Mouse (Mus musculus) embryonic facial prominence, embryonic 13.5 days (tissue): ENCODE results near the gene Slc5a9. TPM values are rescaled to one million over a fixed set of nuclear protein-coding genes. Genes with fewer than 3 reads are reported as not detected.
"Not testable (repeated sequence)": the region's sequence is repeated elsewhere in the genome, so short reads cannot be mapped to it uniquely, and the experiment has no call there.

ENCODE experiments used
- ATAC-seq: fragments of 200-750 bp; cut with Nextera tagmentation; 2 replicates; pipeline ENCODE4 v1.8.0; 2017; ENCODE audit warnings: low read depth; ENCODE audit not compliant: insufficient number of reproducible peaks, insufficient read depth, low FRiP score, low TSS enrichment
- H3K27ac ChIP-seq: fragments of 300-500 bp; sonication (generic); 2 replicates; pipeline ENCODE4 v1.5.1; 2015; ENCODE audit warnings: moderate library complexity, mild to moderate bottlenecking, inconsistent platforms
- H3K27me3 ChIP-seq: fragments of 300-500 bp; sonication (generic); 2 replicates; pipeline ENCODE4 v1.6.1; 2015; ENCODE audit warnings: mild to moderate bottlenecking, inconsistent platforms
- H3K36me3 ChIP-seq: fragments of 300-500 bp; sonication (generic); 2 replicates; pipeline ENCODE4 v1.6.1; 2015; ENCODE audit warnings: mild to moderate bottlenecking, inconsistent platforms
- H3K4me1 ChIP-seq: fragments of 300-500 bp; sonication (generic); 2 replicates; pipeline ENCODE4 v1.6.1; 2015; ENCODE audit warnings: inconsistent platforms
- H3K4me2 ChIP-seq: fragments of 300-500 bp; sonication (generic); 2 replicates; pipeline ENCODE4 v1.6.1; 2015; ENCODE audit warnings: moderate library complexity, mild to moderate bottlenecking, inconsistent platforms
- H3K4me3 ChIP-seq: fragments of 300-500 bp; sonication (generic); 2 replicates; pipeline ENCODE4 v1.5.1; 2015; ENCODE audit warnings: mild to moderate bottlenecking, inconsistent platforms
- H3K9ac ChIP-seq: fragments of 300-500 bp; sonication (generic); 2 replicates; pipeline ENCODE4 v1.6.1; 2015; ENCODE audit warnings: mild to moderate bottlenecking, inconsistent platforms
- H3K9me3 ChIP-seq: fragments of 300-500 bp; sonication (generic); 2 replicates; pipeline ENCODE4 v1.6.1; 2016; ENCODE audit warnings: inconsistent platforms
- WGBS: fragments of 180-500 bp; shearing (Covaris S2); methylation state at CpG from one replicate; pipeline ENCODE4 v1.1.7; 2015; ENCODE audit warnings: mixed read lengths; 5-methylcytosine and 5-hydroxymethylcytosine counted together
- polyA plus RNA-seq: library from polyadenylated mRNA; unstranded; fragments of >200 nt; fragmentation: Nextera tagmentation; extraction: Ambion mirVana; gene quantifications from 2 replicates; pipeline ENCODE4 v1.2.1, GENCODE M21; 2015

The Slc5a9 gene
- polyA plus RNA-seq, result 0.63 and 1.6 TPM in 2 replicates

GRCm38 (mm10) chr4:111902775-111903174 lies at the start of gene Slc5a9:
TSS of gene Slc5a9 (minus strand) at chr4:111902918.
- Histone ChIP-seq H3K36me3 (no peaks in the 10 kb centered on the region), H3K4me3 (no peak within 1 kb of the TSS), H3K4me1 (no peaks in the 10 kb centered on the region), H3K9ac (no peak within 1 kb of the TSS), H3K27me3 (no peaks in the 10 kb centered on the region), H3K27ac (no peak within 1 kb of the TSS), H3K9me3 (no peaks in the 10 kb centered on the region), H3K4me2 (no peak within 1 kb of the TSS)
- peak; percentile 44; the same call in 1 of the 2 replicates for ATAC-seq

- H3K4me2 ChIP-seq, result no peak within 1 kb of the TSS
- H3K9me3 ChIP-seq, result no peaks in the 10 kb centered on the region
- ATAC-seq, result no peak
- no peak within 1 kb of the TSS for H3K4me3 ChIP-seq
- no peaks in the 10 kb centered on the region for H3K27me3 ChIP-seq
- H3K27ac ChIP-seq, result no peak within 1 kb of the TSS
- no peak within 1 kb of the TSS for H3K9ac ChIP-seq
- H3K4me1 ChIP-seq, result no peaks in the 10 kb centered on the region
- WGBS, result 86% methylated on average over 1 of the region's 1 CpGs
- H3K36me3 ChIP-seq, result no peaks in the 10 kb centered on the region
Measured at GRCm38 (mm10) chr4:111919092-111919491, 16.4 kb upstream of the Slc5a9 start, which contains the start of gene Skint8. TSS of gene Skint8 (plus strand) at chr4:111919392.

GRCm38 (mm10) chr4:111907926-111908325 lies 5.2 kb upstream of the Slc5a9 start:
- no peak overlapping the region for H3K9ac ChIP-seq
- H3K4me1 ChIP-seq, result no peaks in the 10 kb centered on the region
- no peaks in the 10 kb centered on the region for H3K36me3 ChIP-seq
- H3K27me3 ChIP-seq, result no peaks in the 10 kb centered on the region
- no peak for ATAC-seq
- no peak overlapping the region for H3K4me2 ChIP-seq
- no peak overlapping the region for H3K27ac ChIP-seq
- 39% methylated on average over 2 of the region's 2 CpGs for WGBS
- no peak overlapping the region for H3K4me3 ChIP-seq
- no peaks in the 10 kb centered on the region for H3K9me3 ChIP-seq

GRCm38 (mm10) chr4:111901473-111901872 lies 1.2 kb downstream of the Slc5a9 start:
- Histone ChIP-seq H3K27ac (no peak overlapping the region), H3K27me3 (no peaks in the 10 kb centered on the region), H3K4me3 (no peak overlapping the region), H3K4me1 (no peaks in the 10 kb centered on the region), H3K9me3 (no peaks in the 10 kb centered on the region), H3K9ac (no peak overlapping the region), H3K36me3 (no peaks in the 10 kb centered on the region), H3K4me2 (no peak overlapping the region)
- 65% methylated on average over 1 of the region's 1 CpGs for WGBS
- ATAC-seq, result no peak

GRCm38 (mm10) chr4:111900491-111900890 lies 2.2 kb downstream of the Slc5a9 start:
- not testable (repeated sequence) for H3K4me2 ChIP-seq, H3K36me3 ChIP-seq, H3K27ac ChIP-seq, ATAC-seq, H3K27me3 ChIP-seq, H3K4me3 ChIP-seq, H3K9ac ChIP-seq, H3K9me3 ChIP-seq, H3K4me1 ChIP-seq
- WGBS, result 76% methylated on average over 1 of the region's 1 CpGs

- H3K27ac ChIP-seq, result no peak overlapping the region
- no peak for ATAC-seq
- no peak overlapping the region for H3K9ac ChIP-seq
- no peaks in the 10 kb centered on the region for H3K4me1 ChIP-seq
- no peaks in the 10 kb centered on the region for H3K36me3 ChIP-seq
- H3K27me3 ChIP-seq, result no peaks in the 10 kb centered on the region
- H3K9me3 ChIP-seq, result no peaks in the 10 kb centered on the region
- no peak overlapping the region for H3K4me3 ChIP-seq
- H3K4me2 ChIP-seq, result no peak overlapping the region
- 65% methylated on average over 4 of the region's 4 CpGs for WGBS
Measured at GRCm38 (mm10) chr4:111898566-111898965, 4.2 kb downstream of the Slc5a9 start.

- Histone ChIP-seq H3K9ac (no peak overlapping the region), H3K4me1 (no peaks in the 10 kb centered on the region), H3K27me3 (no peaks in the 10 kb centered on the region), H3K4me3 (no peak overlapping the region), H3K27ac (no peak overlapping the region), H3K4me2 (no peak overlapping the region), H3K9me3 (no peaks in the 10 kb centered on the region), H3K36me3 (no peaks in the 10 kb centered on the region)
- WGBS, result 46% methylated on average over 1 of the region's 1 CpGs
- ATAC-seq, result no peak
Measured at GRCm38 (mm10) chr4:111897755-111898154, 5.0 kb downstream of the Slc5a9 start.

- Histone ChIP-seq H3K4me1 (no peaks in the 10 kb centered on the region), H3K4me2 (no peak overlapping the region), H3K9ac (no peak overlapping the region), H3K9me3 (no peaks in the 10 kb centered on the region), H3K36me3 (no peaks in the 10 kb centered on the region), H3K27ac (no peak overlapping the region), H3K4me3 (no peak overlapping the region), H3K27me3 (no peaks in the 10 kb centered on the region)
- no peak for ATAC-seq
Measured at GRCm38 (mm10) chr4:111892138-111892537, 10.6 kb downstream of the Slc5a9 start.

GRCm38 (mm10) chr4:111886607-111887006 lies 16.1 kb downstream of the Slc5a9 start:
- no peak overlapping the region for H3K9ac ChIP-seq
- H3K27me3 ChIP-seq, result no peaks in the 10 kb centered on the region
- ATAC-seq, result peak; percentile 50
- H3K9me3 ChIP-seq, result no peaks in the 10 kb centered on the region
- no peaks in the 10 kb centered on the region for H3K4me1 ChIP-seq
- H3K4me2 ChIP-seq, result peak overlapping the region; percentile 42; the same call in 1 of the 2 replicates
- no peak overlapping the region for H3K4me3 ChIP-seq
- 22% methylated on average over 4 of the region's 4 CpGs for WGBS
- no peaks in the 10 kb centered on the region for H3K36me3 ChIP-seq
- no peak overlapping the region for H3K27ac ChIP-seq

GRCm38 (mm10) chr4:111886018-111886417 lies 16.7 kb downstream of the Slc5a9 start:
- no peak for ATAC-seq

GRCm38 (mm10) chr4:111883543-111883942 lies 19.2 kb downstream of the Slc5a9 start:
- Histone ChIP-seq H3K27me3 (no peaks in the 10 kb centered on the region), H3K9me3 (no peaks in the 10 kb centered on the region), H3K4me1 (no peaks in the 10 kb centered on the region), H3K36me3 (no peaks in the 10 kb centered on the region), H3K4me2 (no peak overlapping the region), H3K9ac (no peak overlapping the region), H3K4me3 (no peak overlapping the region), H3K27ac (no peak overlapping the region)
- ATAC-seq, result no peak
- WGBS, result 91% methylated on average over 12 of the region's 12 CpGs

More at GRCm38 (mm10) chr4:111886018-111886417, 16.7 kb downstream of the Slc5a9 start:
- Histone ChIP-seq H3K4me2 (peak overlapping the region; percentile 42), H3K9ac (no peak overlapping the region), H3K27me3 (no peaks in the 10 kb centered on the region), H3K4me3 (no peak overlapping the region), H3K9me3 (no peaks in the 10 kb centered on the region), H3K36me3 (no peaks in the 10 kb centered on the region), H3K27ac (no peak overlapping the region), H3K4me1 (no peaks in the 10 kb centered on the region)
- 12% methylated on average over 7 of the region's 7 CpGs for WGBS

- no peak overlapping the region for H3K4me2 ChIP-seq
- no peaks in the 10 kb centered on the region for H3K4me1 ChIP-seq
- no peak overlapping the region for H3K27ac ChIP-seq
- no peaks in the 10 kb centered on the region for H3K27me3 ChIP-seq
- ATAC-seq, result no peak
- H3K4me3 ChIP-seq, result no peak overlapping the region
- no peak overlapping the region for H3K9ac ChIP-seq
- no peaks in the 10 kb centered on the region for H3K9me3 ChIP-seq
- H3K36me3 ChIP-seq, result no peaks in the 10 kb centered on the region
- WGBS, result 57% methylated on average over 4 of the region's 4 CpGs
Measured at GRCm38 (mm10) chr4:111880112-111880875, 22.4 kb downstream of the Slc5a9 start.
